Mouse (Mus musculus) neural tube, embryonic 11.5 days (tissue): Measurements from ENCODE around the gene Zfp607b. TPM values are rescaled to one million over a fixed set of nuclear protein-coding genes. Genes with fewer than 3 reads are reported as not detected.
A peak's percentile ranks its signal among the peaks of the same experiment; 100 is the strongest.

Experiments used
- ATAC-seq: fragments of 200-750 bp; cut with Nextera tagmentation; 2 replicates; pipeline ENCODE4 v1.8.0; 2017; ENCODE audit warnings: moderate number of reproducible peaks, mild to moderate bottlenecking, moderate TSS enrichment, moderate library complexity; ENCODE audit not compliant: insufficient read depth, low FRiP score, low TSS enrichment
- DNase-seq: peaks from one replicate; pipeline ENCODE4 v3.0.0-alpha.2; 2015; ENCODE audit warnings: low spot score
- H3K27ac ChIP-seq: fragments of 300-500 bp; sonication (generic); 2 replicates; pipeline ENCODE4 v1.5.1; 2014; ENCODE audit warnings: low read depth, mild to moderate bottlenecking, low read length
- H3K27me3 ChIP-seq: fragments of 300-500 bp; sonication (generic); 2 replicates; pipeline ENCODE4 v1.6.1; 2014; ENCODE audit warnings: mild to moderate bottlenecking, low read length, mixed read lengths; ENCODE audit not compliant: control insufficient read depth, insufficient read depth
- H3K36me3 ChIP-seq: fragments of 300-500 bp; sonication (generic); 2 replicates; pipeline ENCODE4 v1.6.1; 2014; ENCODE audit warnings: mild to moderate bottlenecking, low read length, moderate library complexity, mixed read lengths; ENCODE audit not compliant: control insufficient read depth, insufficient read depth
- H3K4me1 ChIP-seq: fragments of 300-500 bp; sonication (generic); 2 replicates; pipeline ENCODE4 v1.6.1; 2014; ENCODE audit warnings: low read length, mixed read lengths; ENCODE audit not compliant: control insufficient read depth, insufficient read depth
- H3K4me2 ChIP-seq: fragments of 300-500 bp; sonication (generic); 2 replicates; pipeline ENCODE4 v1.6.1; 2014; ENCODE audit warnings: low read depth, mild to moderate bottlenecking, moderate library complexity
- H3K4me3 ChIP-seq: fragments of 300-500 bp; sonication (generic); 2 replicates; pipeline ENCODE4 v1.5.1; 2014; ENCODE audit warnings: low read depth, low read length
- H3K9ac ChIP-seq: fragments of 300-500 bp; sonication (generic); 2 replicates; pipeline ENCODE4 v1.6.1; 2014; ENCODE audit warnings: mild to moderate bottlenecking, low read length
- H3K9me3 ChIP-seq: fragments of 300-500 bp; sonication (generic); 2 replicates; pipeline ENCODE4 v1.6.1; 2016; ENCODE audit warnings: low read length; ENCODE audit not compliant: control insufficient read depth
- whole genome bisulfite sequencing: fragments of 180-500 bp; shearing (Covaris S2); extraction: QIAGEN DNeasy Blood & Tissue Kit; methylation state at CpG from one replicate; pipeline ENCODE4 v1.1.7; 2014; 5-methylcytosine and 5-hydroxymethylcytosine counted together
- polyA plus RNA-seq: library from polyadenylated mRNA; unstranded; fragments of >200 nt; fragmentation: Nextera tagmentation; extraction: Ambion mirVana; gene quantifications from 2 replicates; pipeline ENCODE4 v1.2.1, GENCODE M21; 2014

Zfp607b gene
- polyA plus RNA-seq, 1 experiment from 2014 or later, result 5.0 TPM

GRCm38 (mm10) chr7:27674522-27675221, 14.5 kb upstream of the Zfp607b start, which contains the start of gene Map3k10:
Gene Map3k10, minus strand, starts transcription at chr7:27674598.
- Histone ChIP-seq H3K27ac (peak within 1 kb of the TSS; percentile 73), H3K4me1 (peaks cover 15% of the 10 kb centered on the region), H3K27me3 (no peaks in the 10 kb centered on the region), H3K9ac (peak within 1 kb of the TSS; percentile 60), H3K9me3 (no peaks in the 10 kb centered on the region), H3K4me3 (peak within 1 kb of the TSS; percentile 59), H3K4me2 (peak within 1 kb of the TSS; percentile 81), H3K36me3 (no peaks in the 10 kb centered on the region)
- DNase-seq (peak; percentile 97), ATAC-seq (peak; percentile 97)
- under 1% methylated on average over 27 of the region's 31 CpGs for WGBS

- DNase-seq, result no peak
- no peak for ATAC-seq
- Histone ChIP-seq H3K4me3 (peak overlapping the region; percentile 59), H3K4me1 (peaks cover 15% of the 10 kb centered on the region), H3K9me3 (no peaks in the 10 kb centered on the region), H3K4me2 (peak overlapping the region; percentile 81), H3K36me3 (no peaks in the 10 kb centered on the region), H3K27ac (no peak overlapping the region), H3K9ac (no peak overlapping the region), H3K27me3 (no peaks in the 10 kb centered on the region)
- WGBS, result 39% methylated on average over 14 of the region's 14 CpGs
Observed at GRCm38 (mm10) chr7:27675222-27675612, 13.9 kb upstream of the Zfp607b start.

GRCm38 (mm10) chr7:27683218-27683617, 5.9 kb upstream of the Zfp607b start:
- Histone ChIP-seq H3K27ac (no peak overlapping the region), H3K9ac (no peak overlapping the region), H3K27me3 (no peaks in the 10 kb centered on the region), H3K9me3 (no peaks in the 10 kb centered on the region), H3K4me3 (no peak overlapping the region), H3K36me3 (no peaks in the 10 kb centered on the region), H3K4me1 (no peaks in the 10 kb centered on the region), H3K4me2 (no peak overlapping the region)
- WGBS, result 69% methylated on average over 2 of the region's 2 CpGs
- ATAC-seq (no peak), DNase-seq (no peak)

GRCm38 (mm10) chr7:27685220-27685619, 3.9 kb upstream of the Zfp607b start:
- DNase-seq (no peak), ATAC-seq (no peak)
- H3K27ac ChIP-seq, result no peak overlapping the region
- no peaks in the 10 kb centered on the region for H3K27me3 ChIP-seq
- no peak overlapping the region for H3K4me3 ChIP-seq
- 0 out of 2 replicates have a peak overlapping the region, but pooled peaks have one; percentile 15 for H3K4me2 ChIP-seq
- H3K4me1 ChIP-seq, result no peaks in the 10 kb centered on the region
- WGBS, result 32% methylated on average over 5 of the region's 5 CpGs
- no peak overlapping the region for H3K9ac ChIP-seq
- no peaks in the 10 kb centered on the region for H3K9me3 ChIP-seq
- no peaks in the 10 kb centered on the region for H3K36me3 ChIP-seq

- ATAC-seq (no peak), DNase-seq (peak; percentile 49)
- H3K9me3 ChIP-seq, result no peaks in the 10 kb centered on the region
- no peak overlapping the region for H3K9ac ChIP-seq
- H3K4me1 ChIP-seq, result no peaks in the 10 kb centered on the region
- no peak overlapping the region for H3K27ac ChIP-seq
- no peak overlapping the region for H3K4me3 ChIP-seq
- no peaks in the 10 kb centered on the region for H3K36me3 ChIP-seq
- WGBS, result 4% methylated on average over 6 of the region's 6 CpGs
- H3K4me2 ChIP-seq, result 0 out of 2 replicates have a peak overlapping the region, but pooled peaks have one; percentile 15
- no peaks in the 10 kb centered on the region for H3K27me3 ChIP-seq
Observed at GRCm38 (mm10) chr7:27685681-27686080, 3.5 kb upstream of the Zfp607b start.

- H3K36me3 ChIP-seq, result no peaks in the 10 kb centered on the region
Observed at GRCm38 (mm10) chr7:27687043-27687442, 2.1 kb upstream of the Zfp607b start.

GRCm38 (mm10) chr7:27687836-27688235, 1.3 kb upstream of the Zfp607b start:
- Histone ChIP-seq H3K9me3 (no peaks in the 10 kb centered on the region), H3K4me2 (peak overlapping the region; percentile 53; the same call in 1 of the 2 replicates), H3K27ac (no peak overlapping the region), H3K4me3 (no peak overlapping the region), H3K27me3 (no peaks in the 10 kb centered on the region), H3K36me3 (no peaks in the 10 kb centered on the region), H3K4me1 (no peaks in the 10 kb centered on the region), H3K9ac (no peak overlapping the region)
- 71% methylated on average over 3 of the region's 3 CpGs for WGBS
- ATAC-seq (no peak), DNase-seq (no peak)

More at GRCm38 (mm10) chr7:27687043-27687442, 2.1 kb upstream of the Zfp607b start:
- ATAC-seq, result no peak
- Histone ChIP-seq H3K27me3 (no peaks in the 10 kb centered on the region), H3K4me2 (no peak overlapping the region), H3K9ac (no peak overlapping the region), H3K9me3 (no peaks in the 10 kb centered on the region), H3K4me3 (no peak overlapping the region), H3K4me1 (no peaks in the 10 kb centered on the region), H3K27ac (no peak overlapping the region)
- WGBS, result 96% methylated on average over 1 of the region's 1 CpGs
- no peak for DNase-seq

GRCm38 (mm10) chr7:27688246-27688788, 823 bp upstream of the Zfp607b start:
- DNase-seq (peak; percentile 13), ATAC-seq (no peak)
- Histone ChIP-seq H3K4me1 (no peaks in the 10 kb centered on the region), H3K4me3 (peak overlapping the region; percentile 38), H3K27me3 (no peaks in the 10 kb centered on the region), H3K4me2 (peak overlapping the region; percentile 53), H3K27ac (peak overlapping the region; percentile 11; the same call in 1 of the 2 replicates), H3K9me3 (no peaks in the 10 kb centered on the region), H3K36me3 (no peaks in the 10 kb centered on the region), H3K9ac (peak overlapping the region; percentile 64)
- WGBS, result 42% methylated on average over 14 of the region's 14 CpGs

- Histone ChIP-seq H3K36me3 (no peaks in the 10 kb centered on the region), H3K4me3 (no peak overlapping the region), H3K27me3 (no peaks in the 10 kb centered on the region), H3K27ac (no peak overlapping the region), H3K9me3 (no peaks in the 10 kb centered on the region), H3K9ac (no peak overlapping the region), H3K4me1 (no peaks in the 10 kb centered on the region), H3K4me2 (no peak overlapping the region)
- peak; percentile 51 for DNase-seq
- no peak for ATAC-seq
- WGBS, result 47% methylated on average over 5 of the region's 5 CpGs
Observed at GRCm38 (mm10) chr7:27691076-27691475, 1.9 kb downstream of the Zfp607b start.
